Mouse (Mus musculus) mesoderm, embryonic 11.5 days (tissue): ENCODE measurements at regions not wholly inside any gene's neighbourhood (a gene's known extent, or its start where the extent isn't known, plus 50 kb on each side); places are given as distances from the start of the nearest gene placed in this dataset.
A peak's percentile ranks its signal among the peaks of the same experiment; 100 is the strongest.

Source experiments
- DNase-seq: peaks from one replicate; pipeline ENCODE4 v3.0.0-alpha.2; 2012; ENCODE audit warnings: low read depth, low spot score

DNA sequence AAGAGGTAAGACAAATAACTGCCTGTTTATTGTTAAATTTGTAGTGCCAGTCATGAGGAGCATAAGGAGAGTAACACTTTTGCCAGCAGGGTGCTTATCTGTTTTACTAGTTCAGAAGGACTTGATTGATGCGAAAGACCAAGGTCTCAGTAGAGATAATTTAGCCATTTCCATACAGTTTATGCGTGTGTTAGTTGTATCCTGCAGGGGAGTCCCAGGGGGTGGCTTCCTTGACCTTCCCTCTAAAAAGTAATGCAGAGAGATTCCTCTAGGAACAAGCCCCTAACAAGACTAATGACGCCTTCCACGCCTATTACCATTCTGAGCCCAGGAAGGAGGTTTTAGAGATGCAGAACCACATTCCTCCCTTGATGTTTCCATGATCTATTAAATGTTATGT lies 192.6 kb upstream of the Gm49339 start:
- DNase-seq: peak; percentile 37

GRCm38 (mm10) chr10:51291412-51292207 lies 188.8 kb upstream of the Gm49339 start:
- peak; percentile 30 for DNase-seq

GRCm38 (mm10) chr10:51312814-51313213 lies 167.6 kb upstream of the Gm49339 start:
- no peak for DNase-seq

- DNase-seq: peak; percentile 5
Measured at GRCm38 (mm10) chr10:51320207-51320606, 160.2 kb upstream of the Gm49339 start.

GRCm38 (mm10) chr10:51328772-51329171 lies 151.6 kb upstream of the Gm49339 start:
- DNase-seq: no peak

DNA sequence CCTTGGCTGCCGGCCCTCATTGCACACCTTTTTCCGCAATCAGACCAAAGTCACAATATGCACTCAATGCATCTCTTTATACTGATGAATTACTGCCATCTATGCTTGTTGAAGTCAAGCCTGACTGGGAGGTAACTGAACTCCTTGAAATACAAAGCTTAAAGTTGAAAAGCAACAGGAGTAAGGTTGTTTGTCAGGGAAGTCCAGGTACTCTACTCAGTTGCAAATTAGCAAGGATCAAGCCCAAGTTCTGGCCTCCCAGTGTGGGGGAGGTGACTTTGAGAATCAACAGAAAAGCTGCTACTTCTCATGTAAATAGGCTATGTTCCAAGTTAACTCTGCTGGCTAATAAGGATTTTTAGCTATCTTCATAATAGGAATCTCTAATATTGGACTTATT lies 151.0 kb upstream of the Gm49339 start:
- no peak for DNase-seq
